Mouse (Mus musculus) embryonic facial prominence, embryonic 11.5 days (tissue): ENCODE measurements at regions not wholly inside any gene's neighbourhood (a gene's known extent, or its start where the extent isn't known, plus 50 kb on each side); places are given as distances from the start of the nearest gene placed in this dataset.

Experiments used
- ATAC-seq: fragments of 200-750 bp; cut with Nextera tagmentation; replicated peaks from 2 replicates; pipeline ENCODE4 v1.8.0; 2017; ENCODE audit warnings: low read depth; ENCODE audit not compliant: insufficient number of reproducible peaks, low FRiP score, low TSS enrichment
- DNase-seq: peaks from one replicate; pipeline ENCODE4 v3.0.0-alpha.2; 2015; ENCODE audit warnings: low spot score
- H3K27ac ChIP-seq: fragments of 300-500 bp; sonication (generic); replicated peaks from 2 replicates; pipeline ENCODE4 v1.5.1; 2014; ENCODE audit warnings: mild to moderate bottlenecking, low read depth, low read length, control low read depth
- H3K27me3 ChIP-seq: fragments of 300-500 bp; sonication (generic); 2 replicates; pipeline ENCODE4 v1.6.1; 2014; ENCODE audit warnings: mild to moderate bottlenecking, low read length, moderate library complexity, mixed read lengths; ENCODE audit not compliant: control insufficient read depth, insufficient read depth
- H3K36me3 ChIP-seq: fragments of 300-500 bp; sonication (generic); replicated peaks from 2 replicates; pipeline ENCODE4 v1.6.1; 2014; ENCODE audit warnings: low read depth, mild to moderate bottlenecking, low read length, moderate library complexity, mixed read lengths; ENCODE audit not compliant: control insufficient read depth, insufficient read depth
- H3K4me1 ChIP-seq: fragments of 300-500 bp; sonication (generic); 2 replicates; pipeline ENCODE4 v1.6.1; 2014; ENCODE audit warnings: low read length, mixed read lengths; ENCODE audit not compliant: control insufficient read depth, insufficient read depth
- H3K4me2 ChIP-seq: fragments of 300-500 bp; sonication (generic); 2 replicates; pipeline ENCODE4 v1.6.1; 2014; ENCODE audit warnings: low read depth, mild to moderate bottlenecking, control low read depth, low read length, moderate library complexity
- H3K4me3 ChIP-seq: fragments of 300-500 bp; sonication (generic); 2 replicates; pipeline ENCODE4 v1.5.1; 2014; ENCODE audit warnings: low read depth, low read length, control low read depth
- H3K9ac ChIP-seq: fragments of 300-500 bp; sonication (generic); replicated peaks from 2 replicates; pipeline ENCODE4 v1.6.1; 2014; ENCODE audit warnings: mild to moderate bottlenecking, control low read depth, low read length
- H3K9me3 ChIP-seq: fragments of 300-500 bp; sonication (generic); replicated peaks from 2 replicates; pipeline ENCODE4 v1.6.1; 2016; ENCODE audit warnings: mild to moderate bottlenecking, low read length, inconsistent platforms, mixed read lengths; ENCODE audit not compliant: control insufficient read depth
- WGBS: fragments of 180-500 bp; shearing (Covaris S2); extraction: QIAGEN DNeasy Blood & Tissue Kit; methylation state at CpG from one replicate; pipeline ENCODE4 v1.1.7; 2014; 5-methylcytosine and 5-hydroxymethylcytosine counted together

GRCm38 (mm10) chr5:33511529-33512252, 77.9 kb upstream of the Nkx1-1 start:
- DNase-seq (peak; percentile 71), ATAC-seq (peak; percentile 69; the same call in 1 of the 2 replicates)
- Histone ChIP-seq H3K27me3 (peaks cover 2% of the 10 kb centered on the region; the same call in 1 of the 2 replicates), H3K4me3 (no peak overlapping the region), H3K9ac (no peak overlapping the region), H3K4me1 (peaks cover 3% of the 10 kb centered on the region), H3K36me3 (no peaks in the 10 kb centered on the region), H3K27ac (no peak overlapping the region), H3K9me3 (no peaks in the 10 kb centered on the region), H3K4me2 (peak overlapping the region; percentile 25; the same call in 1 of the 2 replicates)
- 34% methylated on average over 25 of the region's 25 CpGs for WGBS

GRCm38 (mm10) chr5:33505786-33506185, 72.0 kb upstream of the Nkx1-1 start:
- H3K4me1 ChIP-seq, result peaks cover 4% of the 10 kb centered on the region; the same call in 1 of the 2 replicates
- H3K9ac ChIP-seq, result no peak overlapping the region
- ATAC-seq, result no peak
- H3K4me2 ChIP-seq, result peak overlapping the region; percentile 1; the same call in 1 of the 2 replicates
- H3K27ac ChIP-seq, result no peak overlapping the region
- H3K27me3 ChIP-seq, result peaks cover 4% of the 10 kb centered on the region; the same call in 1 of the 2 replicates
- DNase-seq, result peak; percentile 75
- no peaks in the 10 kb centered on the region for H3K9me3 ChIP-seq
- WGBS, result 28% methylated on average over 13 of the region's 13 CpGs
- no peak overlapping the region for H3K4me3 ChIP-seq
- H3K36me3 ChIP-seq, result no peaks in the 10 kb centered on the region

GRCm38 (mm10) chr5:33501735-33502495, 68.1 kb upstream of the Nkx1-1 start:
- ATAC-seq (no peak), DNase-seq (peak; percentile 46)
- Histone ChIP-seq H3K4me3 (no peak overlapping the region), H3K4me2 (no peak overlapping the region), H3K27me3 (peaks cover 10% of the 10 kb centered on the region; the same call in 1 of the 2 replicates), H3K4me1 (0 out of 2 replicates have a peak, but pooled peaks cover 4% of the 10 kb centered on the region), H3K9me3 (no peaks in the 10 kb centered on the region), H3K9ac (no peak overlapping the region), H3K36me3 (no peaks in the 10 kb centered on the region), H3K27ac (no peak overlapping the region)
- 49% methylated on average over 23 of the region's 23 CpGs for WGBS

- no peak; the same call in 1 of the 2 replicates for ATAC-seq
- Histone ChIP-seq H3K4me2 (no peak overlapping the region), H3K36me3 (no peaks in the 10 kb centered on the region), H3K27ac (no peak overlapping the region), H3K4me1 (0 out of 2 replicates have a peak, but pooled peaks cover 4% of the 10 kb centered on the region), H3K4me3 (no peak overlapping the region), H3K9me3 (no peaks in the 10 kb centered on the region), H3K9ac (no peak overlapping the region), H3K27me3 (peaks cover 12% of the 10 kb centered on the region; the same call in 1 of the 2 replicates)
- 53% methylated on average over 7 of the region's 7 CpGs for WGBS
- DNase-seq, result no peak
These were observed 67.4 kb upstream of the Nkx1-1 start for GRCm38 (mm10) chr5:33501211-33501610.

GRCm38 (mm10) chr5:33495900-33496529, 62.2 kb upstream of the Nkx1-1 start:
- Histone ChIP-seq H3K4me1 (0 out of 2 replicates have a peak, but pooled peaks cover under 1% of the 10 kb centered on the region), H3K27ac (no peak overlapping the region), H3K4me2 (no peak overlapping the region), H3K9me3 (no peaks in the 10 kb centered on the region), H3K27me3 (peaks cover 8% of the 10 kb centered on the region; the same call in 1 of the 2 replicates), H3K9ac (no peak overlapping the region), H3K36me3 (no peaks in the 10 kb centered on the region), H3K4me3 (no peak overlapping the region)
- peak; percentile 92 for DNase-seq
- WGBS, result 24% methylated on average over 6 of the region's 6 CpGs
- peak; percentile 81 for ATAC-seq

- 34% methylated on average over 6 of the region's 6 CpGs for WGBS
- Histone ChIP-seq H3K36me3 (no peaks in the 10 kb centered on the region), H3K4me1 (no peaks in the 10 kb centered on the region), H3K27ac (no peak overlapping the region), H3K4me3 (no peak overlapping the region), H3K9ac (no peak overlapping the region), H3K4me2 (no peak overlapping the region), H3K9me3 (no peaks in the 10 kb centered on the region), H3K27me3 (peaks cover 8% of the 10 kb centered on the region; the same call in 1 of the 2 replicates)
- ATAC-seq (no peak), DNase-seq (no peak)
These were observed 61.5 kb upstream of the Nkx1-1 start for GRCm38 (mm10) chr5:33495276-33495675.

GRCm38 (mm10) chr5:33492604-33493315, 59.0 kb upstream of the Nkx1-1 start:
- H3K9me3 ChIP-seq, result no peaks in the 10 kb centered on the region
- ATAC-seq (no peak), DNase-seq (no peak)
- H3K36me3 ChIP-seq, result no peaks in the 10 kb centered on the region
- H3K27me3 ChIP-seq, result 0 out of 2 replicates have a peak, but pooled peaks cover 2% of the 10 kb centered on the region
- no peak overlapping the region for H3K4me3 ChIP-seq
- no peak overlapping the region for H3K27ac ChIP-seq
- no peak overlapping the region for H3K4me2 ChIP-seq
- WGBS, result 89% methylated on average over 11 of the region's 11 CpGs
- H3K4me1 ChIP-seq, result no peaks in the 10 kb centered on the region
- no peak overlapping the region for H3K9ac ChIP-seq
